Mouse (Mus musculus): ENCODE data around the gene Ces1g. TPM values are rescaled to one million over a fixed set of nuclear protein-coding genes. Genes with fewer than 3 reads are reported as not detected.

The Ces1g gene
- not detected in 2 replicates for polyA plus RNA-seq (2012)

GRCm38 (mm10) chr8:93337207-93337606, at the start of gene Ces1g:
Ces1g (minus strand) TSS chr8:93337308.

GRCm38 (mm10) chr8:93379625-93380024, 42.5 kb upstream of the Ces1g start, which contains the start of gene Ces1h:
Ces1h (minus strand) TSS chr8:93379725.

GRCm38 (mm10) chr8:93279556-93279955, 57.6 kb downstream of the Ces1g start, which contains the start of gene Ces1f:
Ces1f (minus strand) TSS chr8:93279747.

Other genes starting within 250 kb of the Ces1g start
- gene Ces1c, start 206.0 kb downstream of the Ces1g start, polyA plus RNA-seq (2012), result not detected in 2 replicates
- gene Ces1d, start 139.5 kb downstream of the Ces1g start, polyA plus RNA-seq (2012), result 0.08 TPM in 1 of 2 replicates, not detected in the other
- gene Ces1e, start 107.7 kb downstream of the Ces1g start, polyA plus RNA-seq (2012), result not detected in 2 replicates
- gene Ces1f, start 57.6 kb downstream of the Ces1g start, polyA plus RNA-seq (2012), result not detected in 2 replicates
- not detected in 2 replicates for gene Ces1h, start 42.4 kb upstream of the Ces1g start, polyA plus RNA-seq (2012)
- gene Ces5a, start 198.5 kb upstream of the Ces1g start, polyA plus RNA-seq (2012), result not detected in 2 replicates